Mouse (Mus musculus): Measurements from ENCODE around the gene Klhl30.

The Klhl30 gene

DNA sequence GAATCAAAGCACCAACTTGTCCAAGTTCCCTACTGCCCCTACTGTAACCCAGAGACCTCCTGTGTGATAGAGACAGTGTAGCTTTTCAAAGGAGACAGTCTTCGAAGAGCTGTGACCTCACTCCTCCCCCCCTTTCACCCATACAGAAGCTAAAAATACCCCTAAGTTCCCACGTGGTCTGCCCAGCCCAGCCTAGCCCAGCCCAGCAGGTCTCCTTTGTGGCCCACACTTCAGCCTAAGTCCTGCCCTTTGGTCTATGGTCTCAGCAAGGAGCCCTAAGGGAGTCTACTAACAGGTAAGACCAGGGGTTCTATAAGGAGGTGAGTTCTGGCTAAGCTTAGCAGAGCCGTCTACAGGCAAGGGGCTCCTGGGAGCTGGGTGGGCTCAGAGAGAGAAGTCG, at the start of gene Klhl30:
Klhl30 (plus strand) TSS at position 176 of the 400 bp plus-strand sequence.
- DNase-seq: no peak

- no peak for DNase-seq
These were observed 49.5 kb upstream of the Klhl30 start for GRCm38 (mm10) chr1:91301206-91301920.

- no peak for DNase-seq
These were observed 48.8 kb upstream of the Klhl30 start for GRCm38 (mm10) chr1:91302021-91302420.

- DNase-seq: no peak
These were observed 46.2 kb upstream of the Klhl30 start for GRCm38 (mm10) chr1:91304621-91305020.

DNA sequence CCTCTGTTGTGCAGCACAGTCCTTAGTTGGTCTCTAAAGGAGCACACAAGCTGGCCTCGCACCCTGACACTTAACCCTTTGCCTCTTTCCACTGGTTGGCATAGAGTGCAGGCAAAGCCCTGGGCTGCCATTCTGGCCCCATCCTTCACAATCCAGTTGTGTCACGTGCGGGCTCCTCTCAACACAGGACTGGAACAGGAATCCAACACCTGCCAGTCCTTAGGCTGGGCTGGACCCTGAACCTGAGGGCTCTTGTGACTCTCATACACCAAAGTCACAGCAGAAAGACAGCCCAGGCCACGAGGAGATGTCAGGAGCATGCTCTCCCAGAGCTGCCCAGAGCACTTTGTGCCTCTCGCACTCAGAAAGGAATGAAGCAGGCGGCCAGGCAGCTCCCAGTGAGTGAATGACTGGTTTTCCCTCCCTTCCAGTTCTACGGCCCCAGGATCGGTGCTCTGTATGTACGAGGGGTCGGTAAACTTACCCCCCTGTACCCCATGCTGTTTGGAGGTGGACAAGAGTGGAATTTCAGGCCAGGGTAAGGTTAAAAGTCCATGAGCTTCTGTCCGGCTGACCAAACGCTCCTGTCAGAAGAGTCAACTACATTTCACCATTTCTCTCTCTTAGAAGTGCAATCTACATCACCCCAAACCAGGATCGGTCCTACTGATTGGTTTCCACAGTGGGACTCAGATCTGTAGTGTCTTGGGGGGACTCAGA, 41.3 kb upstream of the Klhl30 start:
- DNase-seq: no peak

- no peak for DNase-seq
These were observed 38.5 kb upstream of the Klhl30 start for GRCm38 (mm10) chr1:91312273-91312672.

GRCm38 (mm10) chr1:91313251-91313650, 37.6 kb upstream of the Klhl30 start:
- DNase-seq: no peak

DNA sequence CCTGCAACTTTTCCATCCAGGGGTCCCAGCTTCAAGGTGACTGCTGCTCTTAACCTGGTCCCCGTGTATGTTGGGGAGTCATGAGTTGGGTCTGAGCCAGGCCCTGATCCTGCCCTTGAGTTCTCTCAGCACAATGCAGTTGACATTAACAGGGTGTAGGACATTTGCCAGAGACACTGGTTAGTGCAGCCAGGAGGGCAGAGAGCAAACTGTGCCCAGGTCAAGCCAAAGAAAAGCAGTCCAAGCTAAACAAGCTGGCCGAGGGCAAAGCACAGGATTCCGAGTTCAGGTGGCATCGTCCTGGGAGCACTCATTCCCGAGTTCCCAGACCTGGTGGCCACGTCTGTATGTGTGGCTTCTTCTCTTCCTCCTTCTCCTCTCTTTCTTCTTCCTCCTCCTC, 33.2 kb upstream of the Klhl30 start:
- no peak for DNase-seq

- DNase-seq: no peak
These were observed 28.9 kb upstream of the Klhl30 start, which contains the start of gene Espnl for GRCm38 (mm10) chr1:91321760-91322438. Espnl (plus strand) TSS chr1:91322075.

- no peak for DNase-seq
These were observed 26.2 kb upstream of the Klhl30 start for GRCm38 (mm10) chr1:91324646-91325045.

- DNase-seq: no peak
These were observed 25.3 kb upstream of the Klhl30 start for GRCm38 (mm10) chr1:91325488-91326042.

GRCm38 (mm10) chr1:91332102-91332501, 18.7 kb upstream of the Klhl30 start:
- DNase-seq: peak; percentile 52

- no peak for DNase-seq
These were observed 17.2 kb upstream of the Klhl30 start for GRCm38 (mm10) chr1:91333582-91333981.

- DNase-seq: no peak
These were observed 13.5 kb upstream of the Klhl30 start for GRCm38 (mm10) chr1:91337355-91337754.

GRCm38 (mm10) chr1:91344001-91344400, 6.8 kb upstream of the Klhl30 start:
- peak; percentile 32 for DNase-seq

- no peak for DNase-seq
These were observed 5.7 kb upstream of the Klhl30 start for GRCm38 (mm10) chr1:91344921-91345685.

DNA sequence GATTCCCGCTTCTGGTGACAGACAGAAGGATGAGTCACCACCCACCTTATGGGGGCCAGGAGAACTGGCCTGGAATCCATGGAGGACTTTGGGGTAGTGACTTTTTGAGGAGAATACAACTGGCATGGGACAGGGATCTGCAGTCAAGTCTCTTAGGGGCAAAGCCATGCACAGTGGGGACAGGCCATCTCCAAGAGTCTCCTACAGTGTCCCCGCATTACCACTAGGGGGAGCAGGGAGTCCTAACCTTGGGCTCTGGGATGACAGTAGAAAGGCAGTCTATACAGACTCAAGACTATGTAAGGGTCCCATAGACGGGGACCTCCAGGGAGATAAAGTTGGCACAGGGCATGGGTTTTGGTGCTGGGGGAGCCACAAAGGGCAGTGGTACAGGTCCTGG, 3.9 kb upstream of the Klhl30 start:
- peak; percentile 52 for DNase-seq

DNA sequence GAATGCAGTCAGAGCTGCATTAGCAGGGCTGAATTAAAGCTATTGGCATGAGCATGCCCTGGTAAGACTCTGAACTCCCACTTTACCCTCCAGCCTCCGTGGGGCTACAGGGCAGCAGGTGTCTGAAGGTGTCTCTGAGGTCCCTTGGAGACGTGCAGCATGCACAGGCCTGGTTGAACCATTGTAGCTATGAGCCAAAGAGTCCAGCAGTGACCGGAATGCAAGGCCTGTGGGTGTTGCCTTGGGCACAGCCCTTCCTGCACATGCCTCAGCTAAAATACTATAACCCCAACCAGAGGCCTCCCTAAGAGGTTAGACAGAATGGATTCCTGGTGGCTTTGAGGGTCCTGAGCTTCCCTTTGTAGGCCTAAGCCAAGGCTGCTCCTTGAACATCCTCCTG, 433 bp downstream of the Klhl30 start:
- no peak for DNase-seq

- peak; percentile 12 for DNase-seq
These were observed 1.5 kb downstream of the Klhl30 start for GRCm38 (mm10) chr1:91352277-91352676.

- DNase-seq: no peak
These were observed 5.3 kb downstream of the Klhl30 start for GRCm38 (mm10) chr1:91356105-91356504.

DNA sequence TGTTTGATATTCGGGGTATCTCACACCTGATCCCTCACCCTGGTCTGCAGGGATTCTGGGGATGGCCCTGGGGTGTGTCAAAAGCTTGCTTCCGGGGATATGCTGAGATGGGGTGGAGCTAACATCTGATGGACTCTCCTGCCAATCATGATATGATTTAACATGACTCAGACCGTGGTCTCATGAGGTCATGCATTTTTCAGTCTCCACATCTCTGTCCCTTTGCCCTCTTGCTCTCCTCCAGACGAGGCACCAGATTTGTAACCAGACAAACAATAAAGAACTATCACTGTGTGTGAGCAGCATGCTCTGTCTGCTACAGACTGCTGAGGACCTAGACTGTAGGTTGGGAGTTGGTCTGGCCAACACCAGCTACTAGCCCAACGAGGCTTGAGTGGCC, 11.3 kb downstream of the Klhl30 start:
- DNase-seq: no peak

DNA sequence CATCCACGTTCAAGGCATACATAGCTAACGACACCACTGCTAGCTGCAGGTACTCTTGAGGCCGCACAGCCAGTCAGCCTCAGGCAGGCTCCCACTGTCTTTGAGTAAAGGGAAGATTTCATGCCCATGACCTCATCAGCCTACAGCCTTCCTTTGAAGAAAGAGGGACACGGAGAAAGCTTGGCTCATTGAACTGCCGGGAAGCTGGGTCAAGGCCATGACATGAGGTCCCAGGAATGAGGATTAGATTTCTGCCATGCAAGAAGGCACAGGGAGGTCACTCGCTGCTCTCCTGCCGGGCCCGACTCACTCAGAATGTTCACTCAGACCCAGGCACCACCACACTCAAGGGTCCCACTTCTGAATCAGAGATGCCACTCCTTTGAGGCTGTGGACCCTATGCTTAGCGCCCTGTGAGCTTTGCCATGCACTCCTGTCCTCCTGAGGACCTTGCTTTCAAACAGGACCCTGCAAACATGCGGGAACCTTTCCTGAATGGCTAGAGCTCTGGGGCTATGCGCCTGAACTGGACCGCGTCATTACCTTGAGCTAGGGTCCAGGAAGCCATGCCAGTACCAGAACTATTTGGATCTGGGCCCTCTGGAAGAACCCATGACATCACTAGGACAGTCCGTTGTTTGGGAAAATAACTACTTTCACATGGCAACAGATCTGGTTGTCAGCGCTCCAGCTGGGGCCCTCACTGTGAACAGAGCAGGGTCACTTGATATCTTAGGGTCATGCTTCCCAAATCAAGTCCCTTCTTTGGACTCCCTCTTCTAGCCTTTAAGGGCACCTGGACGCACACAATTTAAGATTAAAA, 14.2 kb downstream of the Klhl30 start:
- no peak for DNase-seq
